Mouse (Mus musculus): Measurements from ENCODE around the gene Nbl1. TPM values are rescaled to one million over a fixed set of nuclear protein-coding genes. Genes with fewer than 3 reads are reported as not detected.

Nbl1 gene
- total and polyA plus RNA-seq, 3 experiments = 21.9 to 29.1 (median 24.0) TPM

- DNase-seq = no peak
- TF ChIP-seq CTCF (IDR thresholded peaks at IDR 0.05) (no peak), POLR2A (IDR thresholded peaks at IDR 0.05; ENCODE audit: insufficient read depth, low read depth, low read length) (no peak), EP300 (IDR thresholded peaks at IDR 0.05; ENCODE audit: insufficient read depth, low read depth, low read length) (no peak)
- WGBS = 82% methylated on average over 14 of the region's 14 CpGs
- peaks cover 12% of the 10 kb centered on the region for H3K79me2 ChIP-seq (replicated peaks; ENCODE audit: control insufficient read depth, insufficient read depth, low read length)
- intact Hi-C loops (cut with DNase I) = loop anchor here (5.0 kb wide), 1 partner anchor 215 kb away; no protein-coding TSS in a partner anchor
- no peak overlapping the region for H3K27ac ChIP-seq
- H3K4me3 ChIP-seq = no peak overlapping the region
- no peaks in the 10 kb centered on the region for H3K27me3 ChIP-seq (ENCODE audit: control insufficient read depth, insufficient read depth, low read length)
- no peak overlapping the region for H3K9ac ChIP-seq (ENCODE audit: low read depth, low read length)
- H3K4me1 ChIP-seq (ENCODE audit: control insufficient read depth, insufficient read depth, low read length) = peaks cover 6% of the 10 kb centered on the region
- peaks cover 5% of the 10 kb centered on the region for H3K36me3 ChIP-seq (ENCODE audit: control insufficient read depth, insufficient read depth, low read length)
Observed at GRCm38 (mm10) chr4:139131858-139132672, 39.3 kb upstream of the Nbl1 start.

- intact Hi-C loops (cut with DNase I) = loop anchor here (1.0 to 5.0 kb wide), 2 partner anchors 62 to 214 kb away; no protein-coding TSS in a partner anchor
- peak within 1 kb of the TSS; percentile 94 for H3K27ac ChIP-seq
- peaks cover 15% of the 10 kb centered on the region for H3K79me2 ChIP-seq (replicated peaks; ENCODE audit: control insufficient read depth, insufficient read depth, low read length)
- TF ChIP-seq CTCF (IDR thresholded peaks at IDR 0.05) (no peak), POLR2A (IDR thresholded peaks at IDR 0.05; ENCODE audit: insufficient read depth, low read depth, low read length) (peak; percentile 89), EP300 (IDR thresholded peaks at IDR 0.05; ENCODE audit: insufficient read depth, low read depth, low read length) (peak; percentile 44; the same call in 1 of the 2 replicates)
- peak; percentile 97 to 98 for DNase-seq
- peaks cover 5% of the 10 kb centered on the region for H3K36me3 ChIP-seq (ENCODE audit: control insufficient read depth, insufficient read depth, low read length)
- H3K27me3 ChIP-seq (ENCODE audit: control insufficient read depth, insufficient read depth, low read length) = no peaks in the 10 kb centered on the region
- peaks cover 6% of the 10 kb centered on the region for H3K4me1 ChIP-seq (ENCODE audit: control insufficient read depth, insufficient read depth, low read length)
- H3K4me3 ChIP-seq = peak within 1 kb of the TSS; percentile 94
- WGBS = under 1% methylated on average over 62 of the region's 63 CpGs
- peak within 1 kb of the TSS; percentile 91 for H3K9ac ChIP-seq (ENCODE audit: low read depth, low read length)
Observed at GRCm38 (mm10) chr4:139130701-139131549, 38.1 kb upstream of the Nbl1 start, which contains the start of gene Minos1. TSS of gene Minos1 (minus strand) at chr4:139131113.

GRCm38 (mm10) chr4:139129806-139130700 lies 37.3 kb upstream of the Nbl1 start:
- TF ChIP-seq EP300 (IDR thresholded peaks at IDR 0.05; ENCODE audit: insufficient read depth, low read depth, low read length) (no peak), POLR2A (IDR thresholded peaks at IDR 0.05; ENCODE audit: insufficient read depth, low read depth, low read length) (no peak), CTCF (IDR thresholded peaks at IDR 0.05) (no peak)
- no peaks in the 10 kb centered on the region for H3K27me3 ChIP-seq (ENCODE audit: control insufficient read depth, insufficient read depth, low read length)
- H3K27ac ChIP-seq = peak overlapping the region; percentile 94
- DNase-seq = no peak
- H3K4me1 ChIP-seq (ENCODE audit: control insufficient read depth, insufficient read depth, low read length) = peaks cover 6% of the 10 kb centered on the region
- intact Hi-C loops (cut with DNase I) = loop anchor here (1.0 to 5.0 kb wide), 2 partner anchors 63 to 213 kb away; no protein-coding TSS in a partner anchor
- peaks cover 5% of the 10 kb centered on the region for H3K36me3 ChIP-seq (ENCODE audit: control insufficient read depth, insufficient read depth, low read length)
- peaks cover 17% of the 10 kb centered on the region for H3K79me2 ChIP-seq (replicated peaks; ENCODE audit: control insufficient read depth, insufficient read depth, low read length)
- peak overlapping the region; percentile 94 for H3K4me3 ChIP-seq
- H3K9ac ChIP-seq (ENCODE audit: low read depth, low read length) = peak overlapping the region; percentile 91
- WGBS = 2% methylated on average over 57 of the region's 57 CpGs

GRCm38 (mm10) chr4:139126475-139126874 lies 33.7 kb upstream of the Nbl1 start:
- DNase-seq = no peak
- TF ChIP-seq EP300 (IDR thresholded peaks at IDR 0.05; ENCODE audit: insufficient read depth, low read depth, low read length) (no peak), CTCF (IDR thresholded peaks at IDR 0.05) (peak; percentile 37)
- Histone ChIP-seq H3K27me3 (ENCODE audit: control insufficient read depth, insufficient read depth, low read length) (no peaks in the 10 kb centered on the region), H3K36me3 (ENCODE audit: control insufficient read depth, insufficient read depth, low read length) (peaks cover 5% of the 10 kb centered on the region), H3K4me1 (ENCODE audit: control insufficient read depth, insufficient read depth, low read length) (peaks cover 6% of the 10 kb centered on the region), H3K79me2 (replicated peaks; ENCODE audit: control insufficient read depth, insufficient read depth, low read length) (peaks cover 24% of the 10 kb centered on the region), H3K4me3 (no peak overlapping the region), H3K9ac (ENCODE audit: low read depth, low read length) (no peak overlapping the region), H3K27ac (no peak overlapping the region)
- 80% methylated on average over 3 of the region's 3 CpGs for WGBS
- intact Hi-C loops (cut with DNase I) = no loop called here

- WGBS = 55% methylated on average over 6 of the region's 6 CpGs
- H3K4me3 ChIP-seq = no peak overlapping the region
- H3K9ac ChIP-seq (ENCODE audit: low read depth, low read length) = no peak overlapping the region
- H3K36me3 ChIP-seq (ENCODE audit: control insufficient read depth, insufficient read depth, low read length) = peaks cover 5% of the 10 kb centered on the region
- H3K79me2 ChIP-seq (replicated peaks; ENCODE audit: control insufficient read depth, insufficient read depth, low read length) = peaks cover 23% of the 10 kb centered on the region
- no peak overlapping the region for H3K27ac ChIP-seq
- intact Hi-C loops (cut with DNase I) = no loop called here
- no peak for DNase-seq
- no peaks in the 10 kb centered on the region for H3K27me3 ChIP-seq (ENCODE audit: control insufficient read depth, insufficient read depth, low read length)
- TF ChIP-seq CTCF (IDR thresholded peaks at IDR 0.05) (peak; percentile 18), POLR2A (IDR thresholded peaks at IDR 0.05; ENCODE audit: insufficient read depth, low read depth, low read length) (no peak)
- H3K4me1 ChIP-seq (ENCODE audit: control insufficient read depth, insufficient read depth, low read length) = peaks cover 8% of the 10 kb centered on the region
Observed at GRCm38 (mm10) chr4:139124940-139125339, 32.1 kb upstream of the Nbl1 start.
